In the genomic region with DNA sequence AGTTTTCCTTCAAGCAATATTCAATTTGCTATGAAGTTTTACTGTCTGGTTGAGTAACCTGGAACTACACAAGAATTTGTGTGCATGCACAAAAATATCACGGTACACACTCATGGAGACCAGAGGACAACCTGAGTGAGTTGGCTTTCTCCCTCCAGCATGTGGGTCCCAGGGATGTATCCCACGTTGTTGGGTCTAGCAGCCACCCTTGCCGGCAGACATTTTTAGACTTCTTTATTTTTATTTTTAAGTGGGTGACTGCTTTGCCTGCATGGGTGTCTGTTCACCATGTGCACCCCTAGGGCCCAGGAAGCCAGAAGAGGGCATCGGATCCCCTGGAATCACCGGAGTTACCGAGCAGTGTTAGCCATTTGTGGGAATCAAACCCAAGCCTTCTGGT, we compare ENCODE assay signal across 17 mouse cellular contexts. TPM values are rescaled to one million over a fixed set of nuclear protein-coding genes. Genes with fewer than 3 reads are reported as not detected.
DNase-seq lines count a peak whose midpoint lies in the region; TF ChIP-seq lines count a peak whose summit lies in the region.
"Had no signal": no experiment of that assay in that cellular context is flagged by ENCODE, and none has a peak within 500 bp of the region (broad histone marks: within the 10 kb centered on the region; RNA-seq: fewer than 3 reads in every experiment).

No protein-coding gene starts in this region.

- no peaks in the 10 kb centered on the region for H3K4me1 ChIP-seq in cerebellum, adult 2 months (ENCODE audit: control insufficient read depth, insufficient read depth, low read length)

- no peak overlapping the region for H3K27ac ChIP-seq in layer of hippocampus, adult 2 months
- no peak overlapping the region for H3K27ac ChIP-seq in cerebellum, adult 2 months (ENCODE audit: insufficient read depth, low read length)

- TF ChIP-seq CTCF in layer of hippocampus, adult 2 months (conservative IDR thresholded peaks at IDR 0.05): peak; percentile 26
- no peak for TF ChIP-seq CTCF in cerebellum, adult 2 months (IDR thresholded peaks at IDR 0.05; ENCODE audit: borderline replicate concordance, insufficient read depth, low read depth, low read length)

- TF ChIP-seq POLR2A in cerebellum, adult 2 months (IDR thresholded peaks at IDR 0.05; ENCODE audit: borderline replicate concordance, insufficient read depth, low read length): no peak

- no peaks in the 10 kb centered on the region for H3K27me3 ChIP-seq in cerebellum, adult 2 months (ENCODE audit: control insufficient read depth, insufficient read depth, low read length)
- H3K27me3 ChIP-seq: CH12.LX, Patski had no signal

- no peak overlapping the region for H3K4me3 ChIP-seq in layer of hippocampus, adult 2 months
- H3K4me3 ChIP-seq in cerebellum, adult 2 months (replicated peaks; ENCODE audit: insufficient read depth, low read depth, low read length): no peak overlapping the region

- 84% methylated on average over 6 of the region's 6 CpGs for WGBS in cerebellum, adult 2 months

- DNase-seq in layer of hippocampus, adult 2 months (ENCODE audit: low spot score in 2 of 2): no peak
- no peak for DNase-seq in layer of hippocampus, adult 9-11 months
- peak; percentile 56 for DNase-seq in brain, adult 2 months (ENCODE audit: low read depth, low spot score)
- DNase-seq in cerebellum, adult 2 months: no peak
- DNase-seq: adrenal gland, adult 2 months; adrenal gland, adult 8-10 months; adrenal gland, postnatal 10 days; adrenal gland, postnatal 14 days; adrenal gland, postnatal 25 days; adrenal gland, postnatal 36 days; B cell, adult 2 months; cerebellum, adult 11 months; cerebellum, adult 11-12 months; cerebellum, adult 18-20 months; cerebellum, adult 8-10 months had no signal

RNA-seq across cellular contexts. Expression of a gene that starts 15.1 kb away (rescaled TPM):
- 10 to 100 TPM; 38.3 to 39.1 TPM for total RNA-seq in layer of hippocampus, adult 2 months (2021)
- polyA plus RNA-seq in cerebellum, adult 2 months (2012; rRNA removed): 26.3 and 28.7 TPM in 2 replicates

RNA-seq across cellular contexts. Expression of a gene that starts 32.6 kb away (rescaled TPM):
- 10 to 100 TPM; 14.6 to 15.7 TPM for total RNA-seq in layer of hippocampus, adult 2 months (2021)
- 1.7 and 2.1 TPM in 2 replicates for polyA plus RNA-seq in cerebellum, adult 2 months (2012; rRNA removed)
